Mouse (Mus musculus): ENCODE results near the gene Ispd. TPM values are rescaled to one million over a fixed set of nuclear protein-coding genes. Genes with fewer than 3 reads are reported as not detected.
A peak's percentile ranks its signal among the peaks of the same experiment; 100 is the strongest.

Ispd gene
- polyA plus RNA-seq, 1 experiment from 2014 or later: 13.7 TPM

DNA sequence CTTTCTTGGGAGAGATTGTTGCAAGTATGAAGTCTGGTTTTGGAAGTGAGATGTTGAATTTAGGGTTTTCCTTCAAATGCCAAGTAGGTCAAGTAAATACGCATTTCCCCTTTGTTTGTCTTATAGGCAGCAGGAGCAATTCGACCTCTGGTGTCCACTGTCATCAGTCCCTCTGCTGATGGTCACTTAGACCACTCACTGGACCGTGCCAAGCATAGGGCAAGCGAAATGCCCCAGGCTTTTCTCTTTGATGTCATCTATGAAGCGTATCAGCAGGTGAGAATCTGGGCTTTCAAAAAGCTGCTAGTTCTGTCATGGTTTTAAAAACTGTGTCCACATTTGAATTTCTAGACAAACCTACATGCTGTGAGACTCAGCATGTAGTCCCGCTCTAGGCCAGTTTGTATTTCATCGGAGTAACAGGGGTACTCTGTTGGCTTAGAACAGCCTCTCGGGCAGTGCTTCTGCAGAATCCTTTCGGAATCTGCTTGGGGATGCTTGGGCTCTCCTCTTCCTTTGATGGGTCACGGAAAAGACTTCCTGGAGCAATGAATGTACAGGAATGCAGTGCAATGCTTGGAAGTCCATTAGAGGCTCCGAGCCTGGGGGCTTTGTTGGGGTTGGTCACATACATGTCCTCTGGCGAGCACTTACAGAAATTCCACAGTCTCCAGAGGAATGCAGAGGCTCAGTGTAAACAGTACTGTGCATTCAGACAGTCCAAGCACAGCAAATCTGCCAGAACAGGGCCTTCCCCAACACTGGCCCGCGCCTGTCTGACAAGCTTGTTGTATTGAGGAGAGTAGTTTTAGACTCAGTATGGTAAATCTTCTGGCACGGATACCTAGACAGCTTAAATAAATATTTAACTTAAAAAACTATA is 45.2 kb downstream of the Ispd start:
- H3K4me2 ChIP-seq (replicated peaks; ENCODE audit: low read depth, low read length): no peak overlapping the region
- ATAC-seq (ENCODE audit: insufficient number of reproducible peaks, insufficient read depth, low FRiP score, low read depth): peak; percentile 87
- H3K4me1 ChIP-seq (ENCODE audit: control insufficient read depth, insufficient read depth, low read length): peaks cover 8% of the 10 kb centered on the region
- peak overlapping the region; percentile 11; the same call in 1 of the 2 replicates for H3K27ac ChIP-seq (ENCODE audit: low read length)
- 41% methylated on average over 15 of the region's 15 CpGs for WGBS
- no peak overlapping the region for H3K9ac ChIP-seq (replicated peaks; ENCODE audit: low read depth, low read length)
- no peaks in the 10 kb centered on the region for H3K27me3 ChIP-seq (ENCODE audit: control insufficient read depth, insufficient read depth, low read length)
- H3K4me3 ChIP-seq (ENCODE audit: low read depth, low read length): no peak overlapping the region
- H3K9me3 ChIP-seq (ENCODE audit: control insufficient read depth, low read depth, low read length): no peaks in the 10 kb centered on the region
- H3K36me3 ChIP-seq (ENCODE audit: control insufficient read depth, insufficient read depth, low read length): no peaks in the 10 kb centered on the region

DNA sequence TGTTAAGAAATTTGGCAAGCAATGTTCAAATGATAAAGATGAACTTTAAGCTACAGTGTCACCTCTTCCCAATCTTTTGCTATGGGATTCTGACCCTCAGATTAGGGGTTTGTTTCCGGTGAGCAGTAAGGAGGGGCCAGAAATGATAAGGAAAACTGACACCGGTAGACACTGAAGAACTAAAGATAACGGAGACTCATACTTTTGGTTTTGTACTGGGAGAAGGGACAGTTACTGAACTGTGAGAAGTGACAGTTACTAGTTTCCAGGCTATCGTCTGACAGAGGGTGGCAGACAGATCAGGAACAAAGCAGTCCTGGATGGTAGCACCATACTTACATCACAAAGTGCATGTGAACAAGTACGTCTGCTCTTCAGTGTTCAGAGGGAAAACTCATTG is 55.7 kb downstream of the Ispd start:
- no peaks in the 10 kb centered on the region; the same call in 1 of the 2 replicates for H3K4me1 ChIP-seq (ENCODE audit: control insufficient read depth, insufficient read depth, low read length)
- no peak overlapping the region for H3K9ac ChIP-seq (replicated peaks; ENCODE audit: low read depth, low read length)
- no peak overlapping the region for H3K4me2 ChIP-seq (replicated peaks; ENCODE audit: low read depth, low read length)
- no peak for ATAC-seq (ENCODE audit: insufficient number of reproducible peaks, insufficient read depth, low FRiP score, low read depth)
- no peaks in the 10 kb centered on the region for H3K27me3 ChIP-seq (ENCODE audit: control insufficient read depth, insufficient read depth, low read length)
- WGBS: 48% methylated on average over 5 of the region's 5 CpGs
- no peak overlapping the region for H3K27ac ChIP-seq (ENCODE audit: low read length)
- H3K9me3 ChIP-seq (ENCODE audit: control insufficient read depth, low read depth, low read length): no peaks in the 10 kb centered on the region
- no peak overlapping the region for H3K4me3 ChIP-seq (ENCODE audit: low read depth, low read length)
- no peaks in the 10 kb centered on the region for H3K36me3 ChIP-seq (ENCODE audit: control insufficient read depth, insufficient read depth, low read length)

DNA sequence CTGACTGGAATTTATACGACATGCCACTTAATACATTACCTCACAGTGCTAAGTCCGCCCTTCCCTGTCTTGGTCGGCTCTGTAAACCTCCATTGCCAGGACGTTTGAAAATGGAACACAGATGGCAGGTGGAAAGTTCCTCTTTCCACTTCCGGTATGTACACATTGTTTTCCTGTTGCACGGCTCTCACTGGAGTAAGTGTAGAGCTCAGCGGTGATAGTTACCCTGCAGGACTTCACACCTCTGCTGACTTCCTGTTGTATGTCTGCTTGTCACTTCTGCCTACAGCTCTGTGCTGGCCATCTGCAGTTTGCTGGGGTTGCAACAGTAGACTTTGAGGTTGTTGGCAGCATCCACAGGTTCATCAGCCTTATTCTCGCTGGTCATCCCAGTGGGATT is 58.1 kb downstream of the Ispd start:
- no peaks in the 10 kb centered on the region; the same call in 1 of the 2 replicates for H3K4me1 ChIP-seq (ENCODE audit: control insufficient read depth, insufficient read depth, low read length)
- no peak overlapping the region for H3K4me2 ChIP-seq (replicated peaks; ENCODE audit: low read depth, low read length)
- H3K27ac ChIP-seq (ENCODE audit: low read length): no peak overlapping the region
- no peak for ATAC-seq (ENCODE audit: insufficient number of reproducible peaks, insufficient read depth, low FRiP score, low read depth)
- no peak overlapping the region for H3K4me3 ChIP-seq (ENCODE audit: low read depth, low read length)
- no peak overlapping the region for H3K9ac ChIP-seq (replicated peaks; ENCODE audit: low read depth, low read length)
- 83% methylated on average over 8 of the region's 8 CpGs for WGBS
- H3K36me3 ChIP-seq (ENCODE audit: control insufficient read depth, insufficient read depth, low read length): no peaks in the 10 kb centered on the region
- H3K9me3 ChIP-seq (ENCODE audit: control insufficient read depth, low read depth, low read length): no peaks in the 10 kb centered on the region
- no peaks in the 10 kb centered on the region for H3K27me3 ChIP-seq (ENCODE audit: control insufficient read depth, insufficient read depth, low read length)

DNA sequence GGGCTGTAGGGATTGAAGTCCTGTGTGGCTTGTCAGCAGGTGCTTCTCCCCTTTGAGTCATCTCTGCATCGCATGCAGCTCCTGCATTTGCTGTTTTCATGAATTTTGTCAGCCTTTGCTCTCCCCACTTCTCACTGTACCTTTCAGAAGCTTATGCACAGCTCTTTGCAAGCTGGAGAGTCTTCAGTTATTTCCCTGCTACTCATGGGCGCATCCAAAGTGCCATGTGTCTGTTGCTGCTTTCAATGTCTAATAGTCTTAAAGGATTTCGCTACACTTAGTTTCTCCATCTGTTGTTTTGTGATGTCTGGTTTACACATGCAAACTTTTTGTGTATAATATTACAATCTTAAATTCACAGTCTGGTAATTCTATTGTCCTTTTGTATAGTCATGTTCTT is 74.8 kb downstream of the Ispd start:
- Histone ChIP-seq H3K27ac (ENCODE audit: low read length) (no peak overlapping the region), H3K4me3 (ENCODE audit: low read depth, low read length) (no peak overlapping the region), H3K27me3 (ENCODE audit: control insufficient read depth, insufficient read depth, low read length) (no peaks in the 10 kb centered on the region), H3K9ac (replicated peaks; ENCODE audit: low read depth, low read length) (no peak overlapping the region), H3K9me3 (ENCODE audit: control insufficient read depth, low read depth, low read length) (no peaks in the 10 kb centered on the region), H3K4me1 (ENCODE audit: control insufficient read depth, insufficient read depth, low read length) (no peaks in the 10 kb centered on the region), H3K36me3 (ENCODE audit: control insufficient read depth, insufficient read depth, low read length) (no peaks in the 10 kb centered on the region), H3K4me2 (replicated peaks; ENCODE audit: low read depth, low read length) (no peak overlapping the region)
- no peak for ATAC-seq (ENCODE audit: insufficient number of reproducible peaks, insufficient read depth, low FRiP score, low read depth)
- 90% methylated on average over 3 of the region's 3 CpGs for WGBS

DNA sequence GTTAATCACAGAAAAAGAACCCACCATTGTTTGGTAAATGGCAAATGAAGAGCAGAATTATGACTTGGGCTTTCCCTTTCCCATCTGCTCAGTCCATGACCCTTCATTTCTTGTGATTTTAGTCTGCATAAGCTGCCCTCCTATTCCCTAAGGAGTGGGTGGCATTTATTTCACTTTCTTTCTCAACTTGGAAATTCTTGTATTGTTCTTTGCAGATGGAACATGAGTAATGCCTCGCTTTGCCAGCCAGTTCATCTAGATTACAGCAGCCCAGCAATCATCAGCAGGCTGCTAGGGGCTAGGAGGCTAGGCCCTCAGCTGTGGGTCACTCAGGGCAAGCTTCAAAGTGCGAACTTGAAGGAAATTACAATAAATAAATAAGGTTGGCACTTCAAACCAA is 76.5 kb downstream of the Ispd start:
- Histone ChIP-seq H3K4me2 (replicated peaks; ENCODE audit: low read depth, low read length) (no peak overlapping the region), H3K9me3 (ENCODE audit: control insufficient read depth, low read depth, low read length) (no peaks in the 10 kb centered on the region), H3K27me3 (ENCODE audit: control insufficient read depth, insufficient read depth, low read length) (no peaks in the 10 kb centered on the region), H3K27ac (ENCODE audit: low read length) (no peak overlapping the region), H3K36me3 (ENCODE audit: control insufficient read depth, insufficient read depth, low read length) (no peaks in the 10 kb centered on the region), H3K4me3 (ENCODE audit: low read depth, low read length) (no peak overlapping the region), H3K4me1 (ENCODE audit: control insufficient read depth, insufficient read depth, low read length) (no peaks in the 10 kb centered on the region), H3K9ac (replicated peaks; ENCODE audit: low read depth, low read length) (no peak overlapping the region)
- WGBS: 74% methylated on average over 2 of the region's 2 CpGs
- ATAC-seq (ENCODE audit: insufficient number of reproducible peaks, insufficient read depth, low FRiP score, low read depth): no peak

DNA sequence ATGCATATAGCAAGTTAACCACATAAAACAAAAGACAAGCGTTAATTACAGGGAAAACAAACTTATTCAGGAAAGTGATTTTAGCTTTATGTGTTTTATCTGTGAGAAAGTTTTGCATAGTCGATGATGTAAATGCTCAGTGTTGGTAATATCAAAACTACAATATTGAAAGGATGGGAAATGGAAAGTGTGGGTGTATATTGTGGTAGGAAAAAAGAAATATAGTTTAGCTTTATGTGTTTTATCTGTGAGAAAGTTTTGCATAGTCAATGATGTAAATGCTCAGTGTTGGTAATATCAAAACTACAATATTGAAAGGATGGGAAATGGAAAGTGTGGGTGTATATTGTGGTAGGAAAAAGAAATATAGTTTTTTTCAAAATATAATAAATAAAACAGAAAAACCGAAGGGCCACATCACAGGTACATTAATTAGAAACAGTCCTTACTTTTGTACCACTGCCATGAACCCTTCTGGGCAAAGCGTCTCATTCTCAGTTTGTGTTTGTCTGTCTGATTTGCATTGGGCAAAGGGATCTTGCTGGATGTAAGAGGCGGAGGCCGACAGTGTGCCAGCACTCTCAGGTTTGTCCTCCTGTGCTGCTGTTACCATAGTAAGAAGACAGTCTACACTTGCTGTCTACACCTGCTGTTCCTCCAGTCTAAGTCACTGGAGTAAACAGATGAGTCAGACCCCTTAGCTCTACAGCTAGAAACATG is 87.2 kb downstream of the Ispd start:
- H3K36me3 ChIP-seq (ENCODE audit: control insufficient read depth, insufficient read depth, low read length): no peaks in the 10 kb centered on the region
- H3K4me3 ChIP-seq (ENCODE audit: low read depth, low read length): no peak overlapping the region
- H3K9ac ChIP-seq (replicated peaks; ENCODE audit: low read depth, low read length): no peak overlapping the region
- H3K4me2 ChIP-seq (replicated peaks; ENCODE audit: low read depth, low read length): no peak overlapping the region
- H3K27me3 ChIP-seq (ENCODE audit: control insufficient read depth, insufficient read depth, low read length): no peaks in the 10 kb centered on the region
- WGBS: 92% methylated on average over 6 of the region's 6 CpGs
- H3K9me3 ChIP-seq (ENCODE audit: control insufficient read depth, low read depth, low read length): no peaks in the 10 kb centered on the region
- H3K4me1 ChIP-seq (ENCODE audit: control insufficient read depth, insufficient read depth, low read length): no peaks in the 10 kb centered on the region
- no peak for ATAC-seq (ENCODE audit: insufficient number of reproducible peaks, insufficient read depth, low FRiP score, low read depth)
- no peak overlapping the region for H3K27ac ChIP-seq (ENCODE audit: low read length)

DNA sequence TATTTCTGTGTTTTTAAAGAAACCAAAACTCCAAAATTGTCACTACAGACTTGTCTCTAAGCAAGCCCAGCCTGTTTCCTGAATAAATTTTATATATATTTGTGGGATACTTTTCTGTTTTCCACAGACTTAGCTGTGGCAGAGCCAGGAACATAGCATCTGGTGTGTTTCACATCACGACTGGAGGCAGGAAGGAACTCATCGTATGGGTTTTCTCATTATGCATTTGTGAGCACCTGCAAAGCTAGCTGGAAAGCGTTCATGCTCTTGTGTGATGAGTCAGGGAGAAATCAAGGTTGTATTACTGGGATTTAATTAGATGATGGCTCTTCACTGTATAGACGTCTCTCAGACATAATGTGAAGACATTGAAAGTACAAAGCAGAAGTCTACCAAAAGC is 90.2 kb downstream of the Ispd start:
- no peak overlapping the region for H3K4me2 ChIP-seq (replicated peaks; ENCODE audit: low read depth, low read length)
- no peak for ATAC-seq (ENCODE audit: insufficient number of reproducible peaks, insufficient read depth, low FRiP score, low read depth)
- no peaks in the 10 kb centered on the region for H3K36me3 ChIP-seq (ENCODE audit: control insufficient read depth, insufficient read depth, low read length)
- no peak overlapping the region for H3K4me3 ChIP-seq (ENCODE audit: low read depth, low read length)
- H3K27me3 ChIP-seq (ENCODE audit: control insufficient read depth, insufficient read depth, low read length): no peaks in the 10 kb centered on the region
- H3K27ac ChIP-seq (ENCODE audit: low read length): no peak overlapping the region
- no peaks in the 10 kb centered on the region for H3K4me1 ChIP-seq (ENCODE audit: control insufficient read depth, insufficient read depth, low read length)
- 56% methylated on average over 4 of the region's 4 CpGs for WGBS
- no peaks in the 10 kb centered on the region for H3K9me3 ChIP-seq (ENCODE audit: control insufficient read depth, low read depth, low read length)
- no peak overlapping the region for H3K9ac ChIP-seq (replicated peaks; ENCODE audit: low read depth, low read length)

DNA sequence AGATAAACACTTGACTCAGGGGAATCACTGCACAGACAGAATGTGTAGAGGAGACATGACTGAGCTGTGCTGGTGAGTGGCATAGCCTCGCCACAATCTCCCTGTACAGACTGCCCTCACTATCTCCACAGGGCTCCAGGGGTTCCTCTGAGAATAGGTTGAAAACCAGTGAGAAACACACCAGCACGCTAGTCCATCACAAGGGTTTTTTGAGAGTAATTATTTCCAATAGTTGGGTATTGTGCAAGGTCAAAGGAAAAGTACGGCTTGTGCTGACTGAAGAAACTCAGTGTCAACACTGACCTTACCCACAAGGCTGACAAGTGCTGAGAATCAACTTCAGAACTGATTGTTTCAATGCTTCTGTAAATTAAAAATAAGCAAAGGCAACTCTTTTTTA is 92.9 kb downstream of the Ispd start:
- H3K4me2 ChIP-seq (replicated peaks; ENCODE audit: low read depth, low read length): no peak overlapping the region
- no peaks in the 10 kb centered on the region for H3K27me3 ChIP-seq (ENCODE audit: control insufficient read depth, insufficient read depth, low read length)
- no peaks in the 10 kb centered on the region for H3K36me3 ChIP-seq (ENCODE audit: control insufficient read depth, insufficient read depth, low read length)
- no peak overlapping the region for H3K9ac ChIP-seq (replicated peaks; ENCODE audit: low read depth, low read length)
- H3K9me3 ChIP-seq (ENCODE audit: control insufficient read depth, low read depth, low read length): no peaks in the 10 kb centered on the region
- H3K4me3 ChIP-seq (ENCODE audit: low read depth, low read length): no peak overlapping the region
- no peak overlapping the region for H3K27ac ChIP-seq (ENCODE audit: low read length)
- peaks cover 5% of the 10 kb centered on the region; the same call in 1 of the 2 replicates for H3K4me1 ChIP-seq (ENCODE audit: control insufficient read depth, insufficient read depth, low read length)
- WGBS: 82% methylated on average over 3 of the region's 3 CpGs
- ATAC-seq (ENCODE audit: insufficient number of reproducible peaks, insufficient read depth, low FRiP score, low read depth): no peak
